Mouse (Mus musculus) C2C12 (cell line): Measurements from ENCODE around the gene Hyou1. TPM values are rescaled to one million over a fixed set of nuclear protein-coding genes. Genes with fewer than 3 reads are reported as not detected.
"Not testable (repeated sequence)": the region's sequence is repeated elsewhere in the genome, so short reads cannot be mapped to it uniquely, and the experiment has no call there.

Experiments
- H3K27me3 ChIP-seq: one replicate; pipeline ENCODE4 v1.6.1; 2011; ENCODE audit not compliant: control insufficient read depth, insufficient read depth, insufficient read length
- H3K36me3 ChIP-seq: one replicate; pipeline ENCODE4 v1.6.1; 2011; ENCODE audit not compliant: control insufficient read depth, insufficient read depth
- H3K4me3 ChIP-seq: one replicate; pipeline ENCODE4 v1.5.1; 2011; ENCODE audit warnings: mild to moderate bottlenecking, control low read depth; ENCODE audit not compliant: poor library complexity, insufficient read depth, severe bottlenecking
- H3K79me2 ChIP-seq: one replicate; pipeline ENCODE4 v1.6.1; 2011; ENCODE audit not compliant: control insufficient read depth, insufficient read depth
- H3K79me3 ChIP-seq: one replicate; pipeline ENCODE4 v1.6.1; 2011; ENCODE audit warnings: low read depth, control low read depth
- H3ac ChIP-seq: one replicate; pipeline ENCODE3; 2011; ENCODE audit warnings: low read depth; ENCODE audit not compliant: control insufficient read depth, insufficient read length
- CEBPB ChIP-seq: IDR thresholded peaks from one replicate; pipeline ENCODE4 v1.6.1; 2011; ENCODE audit warnings: low read depth, mild to moderate bottlenecking, control low read depth, moderate library complexity
- CTCF ChIP-seq: IDR thresholded peaks from one replicate; pipeline ENCODE4 v1.5.1; 2011; ENCODE audit not compliant: control insufficient read depth, insufficient read depth, insufficient read length
- FOSL1 ChIP-seq: IDR thresholded peaks from one replicate; pipeline ENCODE4 v1.8.0; 2011; ENCODE audit warnings: mild to moderate bottlenecking, low read length; ENCODE audit not compliant: poor library complexity, insufficient read depth, severe bottlenecking
- MAX ChIP-seq: IDR thresholded peaks from one replicate; pipeline ENCODE4 v1.6.1; 2011; ENCODE audit warnings: mild to moderate bottlenecking, control low read depth
- MYOD1 ChIP-seq: IDR thresholded peaks from one replicate; pipeline ENCODE4 v1.6.1; 2011; ENCODE audit warnings: low read depth; ENCODE audit not compliant: control insufficient read depth, insufficient read length
- MYOG ChIP-seq: IDR thresholded peaks from one replicate; pipeline ENCODE4 v1.6.1; 2011; ENCODE audit not compliant: control insufficient read depth, insufficient read length; ENCODE audit errors: extremely low read depth
- USF1 ChIP-seq: IDR thresholded peaks from one replicate; pipeline ENCODE4 v1.6.1; 2011; ENCODE audit warnings: low read depth, mild to moderate bottlenecking, control low read depth, moderate library complexity
- polyA plus RNA-seq: library from polyadenylated mRNA; unstranded; fragments of >200 nt; fragmentation: generic; extraction: Trizol; gene quantifications from one replicate; pipeline ENCODE4 v1.2.1, GENCODE M21; 2012; ENCODE audit warnings: missing spikeins

The Hyou1 gene
- polyA plus RNA-seq, 1 experiment: 68.3 TPM

- peak overlapping the region; percentile 86 for H3K4me3 ChIP-seq
- TF ChIP-seq MYOG (no peak), USF1 (no peak), MYOD1 (no peak), FOSL1 (no peak), CTCF (no peak), CEBPB (no peak), MAX (no peak)
- H3K27me3 ChIP-seq: no peaks in the 10 kb centered on the region
- peaks cover 22% of the 10 kb centered on the region for H3K79me3 ChIP-seq
- H3ac ChIP-seq: peak overlapping the region; percentile 86
- peaks cover 68% of the 10 kb centered on the region for H3K36me3 ChIP-seq
- peaks cover 34% of the 10 kb centered on the region for H3K79me2 ChIP-seq
Measured at GRCm38 (mm10) chr9:44335331-44336092, 43.8 kb upstream of the Hyou1 start.

- TF ChIP-seq FOSL1: no peak
- no peak for TF ChIP-seq USF1
- TF ChIP-seq CEBPB: no peak
- TF ChIP-seq CTCF: no peak
- no peak for TF ChIP-seq MYOD1
- no peak for TF ChIP-seq MAX
- TF ChIP-seq MYOG: no peak
- peaks cover 66% of the 10 kb centered on the region for H3K36me3 ChIP-seq
Measured at GRCm38 (mm10) chr9:44336093-44336406, 43.2 kb upstream of the Hyou1 start.

GRCm38 (mm10) chr9:44336513-44336912 lies 42.8 kb upstream of the Hyou1 start:
- Histone ChIP-seq H3K4me3 (peak overlapping the region; percentile 86), H3K36me3 (peaks cover 62% of the 10 kb centered on the region), H3K79me3 (peaks cover 23% of the 10 kb centered on the region), H3K79me2 (peaks cover 34% of the 10 kb centered on the region)
- not testable (repeated sequence) for H3K27me3 ChIP-seq, H3ac ChIP-seq

More at GRCm38 (mm10) chr9:44336093-44336406, 43.2 kb upstream of the Hyou1 start:
- peaks cover 34% of the 10 kb centered on the region for H3K79me2 ChIP-seq
- peak overlapping the region; percentile 86 for H3ac ChIP-seq
- peak overlapping the region; percentile 86 for H3K4me3 ChIP-seq
- no peaks in the 10 kb centered on the region for H3K27me3 ChIP-seq
- H3K79me3 ChIP-seq: peaks cover 23% of the 10 kb centered on the region

- Histone ChIP-seq H3ac (peak overlapping the region; percentile 45), H3K79me2 (peaks cover 39% of the 10 kb centered on the region), H3K79me3 (peaks cover 26% of the 10 kb centered on the region), H3K36me3 (peaks cover 58% of the 10 kb centered on the region), H3K4me3 (peak overlapping the region; percentile 86), H3K27me3 (no peaks in the 10 kb centered on the region)
- no peak for TF ChIP-seq CEBPB
- TF ChIP-seq MYOD1: no peak
- TF ChIP-seq MAX: no peak
- TF ChIP-seq FOSL1: no peak
- TF ChIP-seq CTCF: no peak
- no peak for TF ChIP-seq USF1
- no peak for TF ChIP-seq MYOG
Measured at GRCm38 (mm10) chr9:44336964-44337363, 42.3 kb upstream of the Hyou1 start.

GRCm38 (mm10) chr9:44337436-44338169 lies 41.7 kb upstream of the Hyou1 start:
- H3K79me2 ChIP-seq: peaks cover 45% of the 10 kb centered on the region
- no peaks in the 10 kb centered on the region for H3K27me3 ChIP-seq
- H3K36me3 ChIP-seq: peaks cover 51% of the 10 kb centered on the region
- no peak overlapping the region for H3ac ChIP-seq
- H3K79me3 ChIP-seq: peaks cover 30% of the 10 kb centered on the region
- TF ChIP-seq USF1 (no peak), MYOD1 (no peak), FOSL1 (no peak), MAX (no peak), MYOG (no peak), CEBPB (no peak), CTCF (no peak)
- H3K4me3 ChIP-seq: no peak overlapping the region

- no peaks in the 10 kb centered on the region for H3K27me3 ChIP-seq
- H3K79me2 ChIP-seq: peaks cover 55% of the 10 kb centered on the region
- no peak overlapping the region for H3K4me3 ChIP-seq
- H3ac ChIP-seq: no peak overlapping the region
- peaks cover 42% of the 10 kb centered on the region for H3K36me3 ChIP-seq
- H3K79me3 ChIP-seq: peaks cover 35% of the 10 kb centered on the region
- TF ChIP-seq CEBPB (no peak), USF1 (no peak), MAX (no peak), FOSL1 (no peak), CTCF (no peak), MYOG (no peak), MYOD1 (no peak)
Measured at GRCm38 (mm10) chr9:44338574-44338973, 40.7 kb upstream of the Hyou1 start.
